Mouse (Mus musculus) small intestine, adult 2 months (tissue): ENCODE data around the gene Elp6. TPM values are rescaled to one million over a fixed set of nuclear protein-coding genes. Genes with fewer than 3 reads are reported as not detected.

Experiments used
- H3K27ac ChIP-seq: fragments of 200-500 bp; 2 replicates; pipeline ENCODE4 v1.5.1; 2012; ENCODE audit warnings: low read depth, low read length, control low read depth, inconsistent platforms; ENCODE audit not compliant: insufficient read depth
- H3K27me3 ChIP-seq: fragments of 200-500 bp; 2 replicates; pipeline ENCODE4 v1.6.1; 2012; ENCODE audit warnings: mild to moderate bottlenecking, moderate library complexity, low read length, inconsistent platforms; ENCODE audit not compliant: control insufficient read depth, insufficient read depth
- H3K36me3 ChIP-seq: fragments of 200-500 bp; 2 replicates; pipeline ENCODE4 v1.6.1; 2012; ENCODE audit warnings: mild to moderate bottlenecking, low read length, control low read depth, inconsistent platforms; ENCODE audit not compliant: control insufficient read depth, insufficient read depth
- H3K4me1 ChIP-seq: fragments of 200-500 bp; 2 replicates; pipeline ENCODE4 v1.6.1; 2012; ENCODE audit warnings: low read length, inconsistent platforms, mixed read lengths; ENCODE audit not compliant: control insufficient read depth, insufficient read depth, insufficient read length
- H3K4me3 ChIP-seq: fragments of 200-500 bp; 2 replicates; pipeline ENCODE4 v1.5.1; 2012; ENCODE audit warnings: low read depth, mild to moderate bottlenecking, control low read depth, inconsistent platforms, low read length, moderate library complexity
- CTCF ChIP-seq: fragments of 200-500 bp; IDR thresholded peaks from 2 replicates; pipeline ENCODE4 v1.5.1; 2012; ENCODE audit warnings: low read depth, mild to moderate bottlenecking, control low read depth, inconsistent platforms, low read length, moderate library complexity, mixed read lengths; ENCODE audit not compliant: insufficient replicate concordance, insufficient read length; ENCODE audit errors: extremely low read depth
- POLR2A ChIP-seq: fragments of 200-500 bp; IDR thresholded peaks from 2 replicates; pipeline ENCODE4 v1.6.1; 2012; ENCODE audit warnings: low read depth, mild to moderate bottlenecking, control low read depth, inconsistent platforms, low read length, moderate library complexity
- WGBS: fragments of 180-500 bp; shearing (Covaris S2); methylation state at CpG from one replicate; pipeline ENCODE4 v1.1.7; 2018; 5-methylcytosine and 5-hydroxymethylcytosine counted together
- polyA plus RNA-seq: library from polyadenylated mRNA; depleted of rRNA; stranded (reverse); fragments of >200 nt; gene quantifications from 2 replicates; pipeline ENCODE4 v1.2.3, GENCODE M21; 2012

Gene Elp6
- polyA plus RNA-seq, 1 experiment: 5.7 TPM

- Histone ChIP-seq H3K27ac (no peak overlapping the region), H3K4me3 (no peak overlapping the region), H3K4me1 (peaks cover 4% of the 10 kb centered on the region; the same call in 1 of the 2 replicates), H3K27me3 (no peaks in the 10 kb centered on the region), H3K36me3 (no peaks in the 10 kb centered on the region)
- no peak for TF ChIP-seq CTCF
- no peak for TF ChIP-seq POLR2A
- 86% methylated on average over 8 of the region's 8 CpGs for WGBS
These were observed 37.0 kb downstream of the Elp6 start for GRCm38 (mm10) chr9:110342008-110342407.

DNA sequence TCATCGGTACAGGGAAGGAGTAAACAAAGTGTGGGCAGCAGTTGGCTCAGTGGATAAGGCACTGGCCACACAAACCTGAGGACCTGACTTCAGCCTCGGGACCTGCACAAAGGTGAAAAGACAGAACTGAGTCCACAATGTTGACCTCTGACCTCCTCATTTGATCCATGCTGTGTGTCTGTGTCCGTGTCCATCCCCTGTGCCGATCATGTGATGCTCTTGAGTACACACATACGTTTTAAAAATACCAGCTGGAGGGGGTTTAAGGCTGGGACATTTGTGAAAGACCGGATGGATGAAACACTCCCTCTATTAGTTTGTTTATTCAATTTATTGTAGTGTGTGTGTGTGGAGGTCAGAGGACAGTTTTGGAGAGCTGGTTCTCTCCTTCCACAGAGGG is 38.8 kb downstream of the Elp6 start:
- no peaks in the 10 kb centered on the region for H3K27me3 ChIP-seq
- H3K4me3 ChIP-seq: no peak overlapping the region
- WGBS: 20% methylated on average over 6 of the region's 6 CpGs
- H3K27ac ChIP-seq: no peak overlapping the region
- H3K36me3 ChIP-seq: no peaks in the 10 kb centered on the region
- peaks cover 4% of the 10 kb centered on the region; the same call in 1 of the 2 replicates for H3K4me1 ChIP-seq
- TF ChIP-seq POLR2A (no peak), CTCF (no peak)

- H3K4me1 ChIP-seq: peaks cover 4% of the 10 kb centered on the region; the same call in 1 of the 2 replicates
- no peak for TF ChIP-seq CTCF
- no peak for TF ChIP-seq POLR2A
- H3K36me3 ChIP-seq: no peaks in the 10 kb centered on the region
- H3K27me3 ChIP-seq: no peaks in the 10 kb centered on the region
- H3K4me3 ChIP-seq: no peak overlapping the region
- no peak overlapping the region for H3K27ac ChIP-seq
- WGBS: 85% methylated on average over 7 of the region's 7 CpGs
These were observed 40.2 kb downstream of the Elp6 start for GRCm38 (mm10) chr9:110345057-110345739.

DNA sequence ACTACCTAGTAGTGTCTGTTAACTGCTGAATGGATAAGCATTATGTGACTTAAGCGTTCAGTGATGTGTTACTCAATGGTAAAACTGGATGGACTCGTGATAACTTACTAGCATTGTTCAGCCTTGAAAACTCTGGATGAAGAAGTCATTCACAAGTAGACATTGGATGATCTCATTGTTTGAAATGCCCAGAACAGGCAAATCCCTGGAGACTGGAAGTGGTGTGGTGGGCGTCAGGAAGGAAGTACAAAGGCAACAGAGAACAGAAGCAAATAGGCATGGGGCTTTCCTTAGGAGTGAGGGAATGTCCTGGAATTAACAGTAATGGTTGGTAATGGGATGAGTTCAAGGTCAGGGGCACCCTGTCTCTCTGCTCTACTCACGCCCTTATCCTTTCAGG is 43.9 kb downstream of the Elp6 start:
- Histone ChIP-seq H3K36me3 (peaks cover 4% of the 10 kb centered on the region; the same call in 1 of the 2 replicates), H3K4me3 (no peak overlapping the region), H3K4me1 (no peaks in the 10 kb centered on the region; the same call in 1 of the 2 replicates), H3K27ac (no peak overlapping the region), H3K27me3 (no peaks in the 10 kb centered on the region)
- WGBS: 85% methylated on average over 4 of the region's 4 CpGs
- TF ChIP-seq POLR2A: no peak
- no peak for TF ChIP-seq CTCF

DNA sequence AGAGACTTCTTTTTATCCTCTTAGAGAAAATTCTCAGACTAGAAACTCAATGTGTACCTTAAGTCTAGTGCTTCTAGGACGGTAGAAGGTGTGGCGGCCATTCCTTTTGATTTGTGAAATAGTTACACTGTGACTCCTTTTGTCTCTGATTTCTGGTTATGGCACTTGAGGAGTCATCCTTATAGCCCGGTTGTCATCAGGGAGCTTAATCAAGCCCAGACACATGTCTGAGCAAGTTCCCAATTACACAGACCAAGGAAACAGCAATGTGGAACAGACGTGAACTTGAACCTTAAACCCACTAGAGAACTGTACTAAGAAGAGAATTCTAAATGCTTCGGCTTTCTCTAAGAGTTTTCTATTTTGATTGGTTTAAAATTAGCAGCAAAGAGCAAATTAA is 45.2 kb downstream of the Elp6 start:
- Histone ChIP-seq H3K36me3 (peaks cover 7% of the 10 kb centered on the region; the same call in 1 of the 2 replicates), H3K4me1 (no peaks in the 10 kb centered on the region), H3K27me3 (no peaks in the 10 kb centered on the region), H3K27ac (no peak overlapping the region), H3K4me3 (no peak overlapping the region)
- 87% methylated on average over 5 of the region's 5 CpGs for WGBS
- TF ChIP-seq CTCF (no peak), POLR2A (no peak)

GRCm38 (mm10) chr9:110350612-110351011 is 45.6 kb downstream of the Elp6 start:
- Histone ChIP-seq H3K27me3 (no peaks in the 10 kb centered on the region), H3K4me3 (no peak overlapping the region), H3K27ac (no peak overlapping the region), H3K4me1 (no peaks in the 10 kb centered on the region), H3K36me3 (peaks cover 8% of the 10 kb centered on the region)
- WGBS: 83% methylated on average over 5 of the region's 5 CpGs
- TF ChIP-seq POLR2A: no peak
- TF ChIP-seq CTCF: no peak

DNA sequence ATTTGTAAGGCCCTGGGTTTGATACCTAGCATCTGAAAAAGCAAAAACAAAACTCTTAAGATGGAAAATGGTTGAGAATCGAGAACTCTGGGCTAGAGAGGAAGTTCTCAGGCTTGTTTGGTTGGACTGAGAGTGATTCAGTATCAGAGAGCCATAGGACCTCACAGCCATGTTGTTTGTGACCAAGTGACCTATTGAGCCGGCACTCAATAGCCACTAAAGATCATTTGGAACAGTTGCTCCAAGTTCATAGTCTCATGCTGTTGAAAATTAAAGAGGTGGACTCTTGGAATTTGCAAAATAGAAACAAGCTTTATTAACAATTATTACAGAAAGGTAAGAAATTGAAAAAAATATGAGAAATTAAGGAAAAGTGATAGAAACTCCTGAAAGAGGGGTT is 46.4 kb downstream of the Elp6 start:
- Histone ChIP-seq H3K27me3 (no peaks in the 10 kb centered on the region), H3K4me3 (no peak overlapping the region), H3K4me1 (no peaks in the 10 kb centered on the region), H3K36me3 (peaks cover 12% of the 10 kb centered on the region), H3K27ac (no peak overlapping the region)
- TF ChIP-seq POLR2A: no peak
- TF ChIP-seq CTCF: no peak
- 79% methylated on average over 2 of the region's 2 CpGs for WGBS
